Mouse (Mus musculus): Measurements from ENCODE around the gene Setmar. TPM values are rescaled to one million over a fixed set of nuclear protein-coding genes. Genes with fewer than 3 reads are reported as not detected.
"Not testable (repeated sequence)": the region's sequence is repeated elsewhere in the genome, so short reads cannot be mapped to it uniquely, and the experiment has no call there.

The Setmar gene
- 7.5 and 7.8 TPM in 2 replicates for polyA plus RNA-seq (2015; fragmentation: Nextera tagmentation; extraction: Ambion mirVana)

GRCm38 (mm10) chr6:108064918-108065526, at the start of gene Setmar:
Gene Setmar (plus strand): TSS chr6:108065045.
- Histone ChIP-seq H3K36me3 (no peaks in the 10 kb centered on the region), H3K4me3 (peak within 1 kb of the TSS; percentile 56), H3K4me2 (replicated peaks) (peak within 1 kb of the TSS; percentile 50), H3K27me3 (no peaks in the 10 kb centered on the region), H3K9ac (replicated peaks) (peak within 1 kb of the TSS; percentile 58), H3K9me3 (no peaks in the 10 kb centered on the region), H3K27ac (replicated peaks) (peak within 1 kb of the TSS; percentile 96), H3K4me1 (no peaks in the 10 kb centered on the region)
- peak; percentile 98 for ATAC-seq (replicated peaks)
- WGBS: under 1% methylated on average over 24 of the region's 24 CpGs

GRCm38 (mm10) chr6:108021646-108022045, 43.2 kb upstream of the Setmar start:
- H3K27me3 ChIP-seq: no peaks in the 10 kb centered on the region
- no peak overlapping the region for H3K27ac ChIP-seq (replicated peaks)
- ATAC-seq (replicated peaks): no peak
- H3K36me3 ChIP-seq: no peaks in the 10 kb centered on the region
- H3K4me1 ChIP-seq: no peaks in the 10 kb centered on the region
- H3K9me3 ChIP-seq: no peaks in the 10 kb centered on the region
- WGBS: 88% methylated on average over 5 of the region's 5 CpGs
- H3K9ac ChIP-seq (replicated peaks): no peak overlapping the region
- H3K4me3 ChIP-seq: no peak overlapping the region
- no peak overlapping the region for H3K4me2 ChIP-seq (replicated peaks)

- not testable (repeated sequence) for H3K4me3 ChIP-seq; H3K9ac ChIP-seq (replicated peaks); H3K4me1 ChIP-seq; H3K27ac ChIP-seq (replicated peaks); ATAC-seq (replicated peaks); H3K36me3 ChIP-seq; H3K27me3 ChIP-seq; H3K4me2 ChIP-seq (replicated peaks); H3K9me3 ChIP-seq
- 4% methylated on average over 2 of the region's 2 CpGs for WGBS
These were observed 9.8 kb upstream of the Setmar start for GRCm38 (mm10) chr6:108055041-108055440.

GRCm38 (mm10) chr6:108055946-108056345, 8.9 kb upstream of the Setmar start:
- Histone ChIP-seq H3K4me3 (no peak overlapping the region), H3K36me3 (no peaks in the 10 kb centered on the region), H3K4me2 (replicated peaks) (no peak overlapping the region), H3K27ac (replicated peaks) (no peak overlapping the region), H3K9ac (replicated peaks) (no peak overlapping the region), H3K9me3 (no peaks in the 10 kb centered on the region), H3K27me3 (no peaks in the 10 kb centered on the region), H3K4me1 (peaks cover 9% of the 10 kb centered on the region)
- ATAC-seq (replicated peaks): no peak
- 88% methylated on average over 3 of the region's 3 CpGs for WGBS

GRCm38 (mm10) chr6:108057353-108057752, 7.5 kb upstream of the Setmar start:
- Histone ChIP-seq H3K9me3 (no peaks in the 10 kb centered on the region), H3K4me2 (replicated peaks) (no peak overlapping the region), H3K36me3 (no peaks in the 10 kb centered on the region), H3K27me3 (no peaks in the 10 kb centered on the region), H3K27ac (replicated peaks) (no peak overlapping the region), H3K4me1 (peaks cover 9% of the 10 kb centered on the region), H3K4me3 (no peak overlapping the region), H3K9ac (replicated peaks) (no peak overlapping the region)
- peak; percentile 39; the same call in 1 of the 2 replicates for ATAC-seq (replicated peaks)
- 63% methylated on average over 4 of the region's 4 CpGs for WGBS

- WGBS: 77% methylated on average over 5 of the region's 5 CpGs
- H3K9me3 ChIP-seq: no peaks in the 10 kb centered on the region
- H3K27me3 ChIP-seq: no peaks in the 10 kb centered on the region
- 0 out of 2 replicates have a peak, but pooled peaks have one; percentile 13 for ATAC-seq (replicated peaks)
- H3K27ac ChIP-seq (replicated peaks): no peak overlapping the region
- peaks cover 9% of the 10 kb centered on the region for H3K4me1 ChIP-seq
- H3K4me3 ChIP-seq: no peak overlapping the region
- H3K9ac ChIP-seq (replicated peaks): no peak overlapping the region
- H3K4me2 ChIP-seq (replicated peaks): no peak overlapping the region
- no peaks in the 10 kb centered on the region for H3K36me3 ChIP-seq
These were observed 6.8 kb upstream of the Setmar start for GRCm38 (mm10) chr6:108058066-108058465.

- 80% methylated on average over 3 of the region's 3 CpGs for WGBS
- no peaks in the 10 kb centered on the region for H3K27me3 ChIP-seq
- H3K4me3 ChIP-seq: no peak overlapping the region
- H3K36me3 ChIP-seq: no peaks in the 10 kb centered on the region
- no peaks in the 10 kb centered on the region for H3K9me3 ChIP-seq
- H3K27ac ChIP-seq (replicated peaks): no peak overlapping the region
- H3K4me2 ChIP-seq (replicated peaks): no peak overlapping the region
- no peak for ATAC-seq (replicated peaks)
- peaks cover 9% of the 10 kb centered on the region for H3K4me1 ChIP-seq
- H3K9ac ChIP-seq (replicated peaks): no peak overlapping the region
These were observed 3.7 kb upstream of the Setmar start for GRCm38 (mm10) chr6:108061121-108061520.

- Histone ChIP-seq H3K4me2 (replicated peaks) (peak overlapping the region; percentile 50), H3K9ac (replicated peaks) (peak overlapping the region; percentile 58; the same call in 1 of the 2 replicates), H3K27me3 (no peaks in the 10 kb centered on the region), H3K27ac (replicated peaks) (peak overlapping the region; percentile 96), H3K9me3 (no peaks in the 10 kb centered on the region), H3K4me3 (peak overlapping the region; percentile 56), H3K4me1 (no peaks in the 10 kb centered on the region), H3K36me3 (no peaks in the 10 kb centered on the region)
- ATAC-seq (replicated peaks): no peak
- 6% methylated on average over 6 of the region's 6 CpGs for WGBS
These were observed 738 bp downstream of the Setmar start for GRCm38 (mm10) chr6:108065583-108065982.

- Histone ChIP-seq H3K9ac (replicated peaks) (no peak overlapping the region), H3K4me3 (no peak overlapping the region), H3K27me3 (no peaks in the 10 kb centered on the region), H3K36me3 (peaks cover 11% of the 10 kb centered on the region; the same call in 1 of the 2 replicates), H3K27ac (replicated peaks) (no peak overlapping the region), H3K9me3 (no peaks in the 10 kb centered on the region), H3K4me2 (replicated peaks) (no peak overlapping the region), H3K4me1 (no peaks in the 10 kb centered on the region)
- WGBS: 93% methylated on average over 7 of the region's 7 CpGs
- no peak for ATAC-seq (replicated peaks)
These were observed 6.1 kb downstream of the Setmar start for GRCm38 (mm10) chr6:108070947-108071346.

- no peaks in the 10 kb centered on the region for H3K4me1 ChIP-seq
- no peak overlapping the region for H3K4me3 ChIP-seq
- WGBS: 90% methylated on average over 5 of the region's 5 CpGs
- H3K27ac ChIP-seq (replicated peaks): no peak overlapping the region
- H3K36me3 ChIP-seq: peaks cover 15% of the 10 kb centered on the region; the same call in 1 of the 2 replicates
- H3K27me3 ChIP-seq: no peaks in the 10 kb centered on the region
- no peak for ATAC-seq (replicated peaks)
- H3K9me3 ChIP-seq: no peaks in the 10 kb centered on the region
- H3K4me2 ChIP-seq (replicated peaks): no peak overlapping the region
- no peak overlapping the region for H3K9ac ChIP-seq (replicated peaks)
These were observed 8.2 kb downstream of the Setmar start for GRCm38 (mm10) chr6:108073071-108073470.

- peaks cover 15% of the 10 kb centered on the region; the same call in 1 of the 2 replicates for H3K36me3 ChIP-seq
- no peaks in the 10 kb centered on the region for H3K9me3 ChIP-seq
- H3K4me1 ChIP-seq: no peaks in the 10 kb centered on the region
- ATAC-seq (replicated peaks): no peak
- H3K4me2 ChIP-seq (replicated peaks): no peak overlapping the region
- H3K27ac ChIP-seq (replicated peaks): no peak overlapping the region
- no peak overlapping the region for H3K4me3 ChIP-seq
- no peak overlapping the region for H3K9ac ChIP-seq (replicated peaks)
- 82% methylated on average over 2 of the region's 2 CpGs for WGBS
- H3K27me3 ChIP-seq: no peaks in the 10 kb centered on the region
These were observed 9.1 kb downstream of the Setmar start for GRCm38 (mm10) chr6:108073931-108074330.

- Histone ChIP-seq H3K27ac (replicated peaks) (no peak overlapping the region), H3K4me1 (no peaks in the 10 kb centered on the region), H3K9me3 (no peaks in the 10 kb centered on the region), H3K9ac (replicated peaks) (no peak overlapping the region), H3K4me3 (no peak overlapping the region), H3K36me3 (peaks cover 15% of the 10 kb centered on the region; the same call in 1 of the 2 replicates), H3K27me3 (no peaks in the 10 kb centered on the region), H3K4me2 (replicated peaks) (no peak overlapping the region)
- 93% methylated on average over 10 of the region's 10 CpGs for WGBS
- ATAC-seq (replicated peaks): no peak
These were observed 9.8 kb downstream of the Setmar start for GRCm38 (mm10) chr6:108074624-108075023.

- H3K4me1 ChIP-seq: no peaks in the 10 kb centered on the region
- no peak overlapping the region for H3K9ac ChIP-seq (replicated peaks)
- peaks cover 15% of the 10 kb centered on the region; the same call in 1 of the 2 replicates for H3K36me3 ChIP-seq
- 96% methylated on average over 7 of the region's 7 CpGs for WGBS
- no peaks in the 10 kb centered on the region for H3K9me3 ChIP-seq
- no peak overlapping the region for H3K27ac ChIP-seq (replicated peaks)
- ATAC-seq (replicated peaks): no peak
- no peak overlapping the region for H3K4me3 ChIP-seq
- no peaks in the 10 kb centered on the region for H3K27me3 ChIP-seq
- H3K4me2 ChIP-seq (replicated peaks): no peak overlapping the region
These were observed 11.0 kb downstream of the Setmar start for GRCm38 (mm10) chr6:108075857-108076256.
